Mouse (Mus musculus) megakaryocyte, adult 5-6 weeks (primary cell): ENCODE measurements around the gene Olfr1018. TPM values are rescaled to one million over a fixed set of nuclear protein-coding genes. Genes with fewer than 3 reads are reported as not detected.

ENCODE experiments used
- ATAC-seq: 2 replicates; pipeline ENCODE4 v1.8.0; 2016; ENCODE audit warnings: mild to moderate bottlenecking, inconsistent platforms; ENCODE audit not compliant: poor library complexity, severe bottlenecking
- total RNA-seq, 2 experiments: library from RNA; stranded (forward) in 1 of 2; stranded (reverse) in 1 of 2; fragments of 153-499, 151-499 nt in 1 of 2; fragments of 221-1000, 200-1000 nt in 1 of 2; gene quantifications; 2 replicates each; pipeline versions ENCODE4 v1.2.3 to v1.2.4; 2015 to 2017

Gene Olfr1018
- total RNA-seq (2015) (not detected in 2 replicates), total RNA-seq (2017) (not detected in 2 replicates)

GRCm38 (mm10) chr2:85818179-85818578, at the start of gene Olfr1018:
Gene Olfr1018 (plus strand): TSS chr2:85818479.
- ATAC-seq: no peak

- ATAC-seq: no peak
Measured at GRCm38 (mm10) chr2:85772413-85772812, 45.9 kb upstream of the Olfr1018 start, which contains the start of gene Olfr1014. Gene Olfr1014 (plus strand): TSS chr2:85772713.

- no peak for ATAC-seq
Measured at GRCm38 (mm10) chr2:85781717-85782116, 36.6 kb upstream of the Olfr1018 start, which contains the start of gene Olfr1015. Gene Olfr1015 (plus strand): TSS chr2:85782017.

- no peak for ATAC-seq
Measured at GRCm38 (mm10) chr2:85792331-85792730, 25.9 kb upstream of the Olfr1018 start.

GRCm38 (mm10) chr2:85802444-85802843, 15.8 kb upstream of the Olfr1018 start, which contains the start of gene Olfr1016:
Gene Olfr1016 (minus strand): TSS chr2:85802544.
- ATAC-seq: no peak

- no peak for ATAC-seq
Measured at GRCm38 (mm10) chr2:85804501-85804900, 13.8 kb upstream of the Olfr1018 start.

GRCm38 (mm10) chr2:85845383-85845782, 27.1 kb downstream of the Olfr1018 start, which contains the start of gene Olfr1019:
Gene Olfr1019 (minus strand): TSS chr2:85845483.
- ATAC-seq: no peak

GRCm38 (mm10) chr2:85846730-85847129, 28.5 kb downstream of the Olfr1018 start, which contains the start of gene Olfr1020:
Gene Olfr1020 (plus strand): TSS chr2:85847030.
- ATAC-seq: no peak

- ATAC-seq: no peak
Measured at GRCm38 (mm10) chr2:85868294-85868693, 50.0 kb downstream of the Olfr1018 start, which contains the start of gene Olfr1022. Gene Olfr1022 (plus strand): TSS chr2:85868594.

Other genes with a start within 250 kb of the Olfr1018 start
- gene Olfr996, start 239.3 kb upstream of the Olfr1018 start, total RNA-seq (2015): not detected in 2 replicates
- not detected in 2 replicates for gene Olfr996, start 239.3 kb upstream of the Olfr1018 start, total RNA-seq (2017)
- not detected in 2 replicates for gene Olfr998, start 229.5 kb upstream of the Olfr1018 start, total RNA-seq (2015)
- gene Olfr998, start 229.5 kb upstream of the Olfr1018 start, total RNA-seq (2017): not detected in 2 replicates
- gene Olfr1000, start 206.6 kb upstream of the Olfr1018 start, total RNA-seq (2015): not detected in 2 replicates
- not detected in 2 replicates for gene Olfr1000, start 206.6 kb upstream of the Olfr1018 start, total RNA-seq (2017)
- gene Olfr1002, start 167.8 kb upstream of the Olfr1018 start, total RNA-seq (2015): not detected in 2 replicates
- gene Olfr1002, start 167.8 kb upstream of the Olfr1018 start, total RNA-seq (2017): not detected in 2 replicates
- gene Olfr154, start 154.0 kb upstream of the Olfr1018 start, total RNA-seq (2015): not detected in 2 replicates
- gene Olfr154, start 154.0 kb upstream of the Olfr1018 start, total RNA-seq (2017): not detected in 2 replicates
- gene Olfr1006, start 139.7 kb upstream of the Olfr1018 start, total RNA-seq (2015): not detected in 2 replicates
- gene Olfr1006, start 139.7 kb upstream of the Olfr1018 start, total RNA-seq (2017): not detected in 2 replicates
- not detected in 2 replicates for gene Olfr1008, start 129.0 kb upstream of the Olfr1018 start, total RNA-seq (2015)
- not detected in 2 replicates for gene Olfr1008, start 129.0 kb upstream of the Olfr1018 start, total RNA-seq (2017)
- gene Olfr1009, start 103.1 kb upstream of the Olfr1018 start, total RNA-seq (2015): not detected in 2 replicates
- not detected in 2 replicates for gene Olfr1009, start 103.1 kb upstream of the Olfr1018 start, total RNA-seq (2017)
- not detected in 2 replicates for gene Olfr1012, start 55.7 kb upstream of the Olfr1018 start, total RNA-seq (2015)
- not detected in 2 replicates for gene Olfr1012, start 55.7 kb upstream of the Olfr1018 start, total RNA-seq (2017)
- not detected in 2 replicates for gene Olfr1013, start 51.4 kb upstream of the Olfr1018 start, total RNA-seq (2015)
- not detected in 2 replicates for gene Olfr1013, start 51.4 kb upstream of the Olfr1018 start, total RNA-seq (2017)
- gene Olfr1014, start 45.8 kb upstream of the Olfr1018 start, total RNA-seq (2015): not detected in 2 replicates
- gene Olfr1014, start 45.8 kb upstream of the Olfr1018 start, total RNA-seq (2017): not detected in 2 replicates
- gene Olfr1015, start 36.5 kb upstream of the Olfr1018 start, total RNA-seq (2015): not detected in 2 replicates
- not detected in 2 replicates for gene Olfr1015, start 36.5 kb upstream of the Olfr1018 start, total RNA-seq (2017)
- not detected in 2 replicates for gene Olfr1016, start 15.9 kb upstream of the Olfr1018 start, total RNA-seq (2015)
- not detected in 2 replicates for gene Olfr1016, start 15.9 kb upstream of the Olfr1018 start, total RNA-seq (2017)
- not detected in 2 replicates for gene Olfr1019, start 27.0 kb downstream of the Olfr1018 start, total RNA-seq (2015)
- not detected in 2 replicates for gene Olfr1019, start 27.0 kb downstream of the Olfr1018 start, total RNA-seq (2017)
- not detected in 2 replicates for gene Olfr1020, start 28.6 kb downstream of the Olfr1018 start, total RNA-seq (2015)
- gene Olfr1020, start 28.6 kb downstream of the Olfr1018 start, total RNA-seq (2017): not detected in 2 replicates
- gene Olfr1022, start 50.1 kb downstream of the Olfr1018 start, total RNA-seq (2015): not detected in 2 replicates
- gene Olfr1022, start 50.1 kb downstream of the Olfr1018 start, total RNA-seq (2017): not detected in 2 replicates
- gene Olfr1023, start 67.2 kb downstream of the Olfr1018 start, total RNA-seq (2015): not detected in 2 replicates
- not detected in 2 replicates for gene Olfr1023, start 67.2 kb downstream of the Olfr1018 start, total RNA-seq (2017)
- not detected in 2 replicates for gene Olfr1024, start 86.6 kb downstream of the Olfr1018 start, total RNA-seq (2015)
- not detected in 2 replicates for gene Olfr1024, start 86.6 kb downstream of the Olfr1018 start, total RNA-seq (2017)
- not detected in 2 replicates for gene Olfr1025-ps1, start 96.7 kb downstream of the Olfr1018 start, total RNA-seq (2015)
- gene Olfr1025-ps1, start 96.7 kb downstream of the Olfr1018 start, total RNA-seq (2017): not detected in 2 replicates
- not detected in 2 replicates for gene Olfr1026, start 103.1 kb downstream of the Olfr1018 start, total RNA-seq (2015)
- gene Olfr1026, start 103.1 kb downstream of the Olfr1018 start, total RNA-seq (2017): not detected in 2 replicates
- not detected in 2 replicates for gene Olfr1028, start 132.0 kb downstream of the Olfr1018 start, total RNA-seq (2015)
- gene Olfr1028, start 132.0 kb downstream of the Olfr1018 start, total RNA-seq (2017): not detected in 2 replicates
- gene Olfr1029, start 155.4 kb downstream of the Olfr1018 start, total RNA-seq (2015): 0.57 TPM in 1 of 2 replicates, not detected in the other
- not detected in 2 replicates for gene Olfr1029, start 155.4 kb downstream of the Olfr1018 start, total RNA-seq (2017)
- not detected in 2 replicates for gene Olfr1030, start 160.8 kb downstream of the Olfr1018 start, total RNA-seq (2015)
- not detected in 2 replicates for gene Olfr1030, start 160.8 kb downstream of the Olfr1018 start, total RNA-seq (2017)
- gene Olfr1031, start 171.8 kb downstream of the Olfr1018 start, total RNA-seq (2015): not detected in 2 replicates
- gene Olfr1031, start 171.8 kb downstream of the Olfr1018 start, total RNA-seq (2017): not detected in 2 replicates
- gene Olfr1032, start 187.1 kb downstream of the Olfr1018 start, total RNA-seq (2015): not detected in 2 replicates
- gene Olfr1032, start 187.1 kb downstream of the Olfr1018 start, total RNA-seq (2017): not detected in 2 replicates
- 0.09 and 0.45 TPM in 2 replicates for gene Olfr1033, start 202.2 kb downstream of the Olfr1018 start, total RNA-seq (2015)
- 0.07 TPM in 1 of 2 replicates, not detected in the other for gene Olfr1033, start 202.2 kb downstream of the Olfr1018 start, total RNA-seq (2017)
- not detected in 2 replicates for gene Olfr1034, start 227.4 kb downstream of the Olfr1018 start, total RNA-seq (2015)
- gene Olfr1034, start 227.4 kb downstream of the Olfr1018 start, total RNA-seq (2017): not detected in 2 replicates